Mouse (Mus musculus): ENCODE data around the gene Orc1. TPM values are rescaled to one million over a fixed set of nuclear protein-coding genes. Genes with fewer than 3 reads are reported as not detected.

Orc1 gene
- polyA plus RNA-seq, 1 experiment from 2014 or later, result 4.1 TPM

DNA sequence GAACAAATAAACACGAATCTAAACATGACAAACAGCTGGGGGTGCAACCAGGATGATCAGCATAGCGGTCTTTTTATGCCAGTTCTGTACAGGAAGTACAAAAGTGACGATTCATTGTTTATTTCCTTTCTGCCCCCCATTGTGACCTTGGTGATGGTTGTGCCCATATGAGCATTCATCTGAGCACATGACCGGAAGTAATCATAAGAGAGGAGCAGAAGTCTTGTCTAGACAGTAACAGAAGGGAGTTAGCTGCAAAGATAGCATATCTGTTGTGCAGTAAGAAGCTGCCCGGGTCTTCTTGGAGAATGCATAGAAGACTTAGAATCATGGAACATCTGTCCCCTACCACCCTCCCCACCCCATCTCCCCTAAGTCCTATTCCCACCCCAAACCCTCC lies 59.5 kb downstream of the Orc1 start:
- no peak overlapping the region for H3K4me2 ChIP-seq (replicated peaks)
- WGBS, result 93% methylated on average over 5 of the region's 5 CpGs
- no peaks in the 10 kb centered on the region for H3K4me1 ChIP-seq (replicated peaks)
- no peaks in the 10 kb centered on the region for H3K27me3 ChIP-seq
- no peak overlapping the region for H3K27ac ChIP-seq
- no peak overlapping the region for H3K4me3 ChIP-seq (replicated peaks)
- H3K36me3 ChIP-seq, result peaks cover 63% of the 10 kb centered on the region
- no peak for ATAC-seq
- H3K9me3 ChIP-seq, result no peaks in the 10 kb centered on the region
- no peak overlapping the region for H3K9ac ChIP-seq (replicated peaks)

DNA sequence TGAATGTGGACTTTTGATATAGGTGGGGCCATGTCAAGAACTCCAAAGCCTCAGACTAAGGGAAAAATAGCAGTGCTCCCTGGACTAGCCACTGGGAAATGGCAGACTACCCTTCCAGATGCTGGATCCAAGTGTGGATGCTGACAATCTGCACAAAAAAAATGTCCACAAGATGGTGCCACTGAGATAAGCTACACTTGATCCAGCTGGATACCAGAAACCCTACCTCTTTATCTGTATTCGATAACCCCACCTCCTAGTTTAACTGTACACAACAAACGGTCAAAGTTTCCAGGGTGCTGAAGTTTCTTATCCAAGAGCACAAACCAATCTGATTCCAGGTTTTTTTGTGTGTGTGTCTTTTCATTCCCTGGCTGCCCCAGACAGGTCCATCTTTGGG lies 85.2 kb downstream of the Orc1 start:
- Histone ChIP-seq H3K9me3 (no peaks in the 10 kb centered on the region), H3K4me1 (replicated peaks) (no peaks in the 10 kb centered on the region), H3K4me3 (replicated peaks) (no peak overlapping the region), H3K4me2 (replicated peaks) (no peak overlapping the region), H3K9ac (replicated peaks) (no peak overlapping the region), H3K27ac (no peak overlapping the region), H3K36me3 (peaks cover 18% of the 10 kb centered on the region), H3K27me3 (no peaks in the 10 kb centered on the region)
- WGBS, result 82% methylated on average over 2 of the region's 2 CpGs
- no peak for ATAC-seq

Other genes with a start within 250 kb of the Orc1 start
- gene Shisal2a, start 196.1 kb upstream of the Orc1 start, polyA plus RNA-seq (2015; fragmentation: Nextera tagmentation; extraction: Ambion mirVana), result 4.5 and 5.9 TPM in 2 replicates
- 24.7 and 26.2 TPM in 2 replicates for gene Gpx7, start 172.5 kb upstream of the Orc1 start, polyA plus RNA-seq (2015; fragmentation: Nextera tagmentation; extraction: Ambion mirVana)
- gene Tut4, start 120.0 kb upstream of the Orc1 start, polyA plus RNA-seq (2015; fragmentation: Nextera tagmentation; extraction: Ambion mirVana), result 92.4 and 97.6 TPM in 2 replicates
- gene Prpf38a, start 87 bp upstream of the Orc1 start, polyA plus RNA-seq (2015; fragmentation: Nextera tagmentation; extraction: Ambion mirVana), result 93.4 and 104 TPM in 2 replicates
- gene Cc2d1b, start 40.5 kb downstream of the Orc1 start, polyA plus RNA-seq (2015; fragmentation: Nextera tagmentation; extraction: Ambion mirVana), result 19.7 and 20.5 TPM in 2 replicates
- 1.2 and 1.7 TPM in 2 replicates for gene 3110021N24Rik, start 140.2 kb downstream of the Orc1 start, polyA plus RNA-seq (2015; fragmentation: Nextera tagmentation; extraction: Ambion mirVana)
- gene Zfyve9, start 201.4 kb downstream of the Orc1 start, polyA plus RNA-seq (2015; fragmentation: Nextera tagmentation; extraction: Ambion mirVana), result 5.6 and 6.1 TPM in 2 replicates

Data from midbrain, embryonic 13.5 days (tissue).